Mouse (Mus musculus): ENCODE measurements at regions not wholly inside any gene's neighbourhood (a gene's known extent, or its start where the extent isn't known, plus 50 kb on each side); places are given as distances from the start of the nearest gene placed in this dataset.

DNA sequence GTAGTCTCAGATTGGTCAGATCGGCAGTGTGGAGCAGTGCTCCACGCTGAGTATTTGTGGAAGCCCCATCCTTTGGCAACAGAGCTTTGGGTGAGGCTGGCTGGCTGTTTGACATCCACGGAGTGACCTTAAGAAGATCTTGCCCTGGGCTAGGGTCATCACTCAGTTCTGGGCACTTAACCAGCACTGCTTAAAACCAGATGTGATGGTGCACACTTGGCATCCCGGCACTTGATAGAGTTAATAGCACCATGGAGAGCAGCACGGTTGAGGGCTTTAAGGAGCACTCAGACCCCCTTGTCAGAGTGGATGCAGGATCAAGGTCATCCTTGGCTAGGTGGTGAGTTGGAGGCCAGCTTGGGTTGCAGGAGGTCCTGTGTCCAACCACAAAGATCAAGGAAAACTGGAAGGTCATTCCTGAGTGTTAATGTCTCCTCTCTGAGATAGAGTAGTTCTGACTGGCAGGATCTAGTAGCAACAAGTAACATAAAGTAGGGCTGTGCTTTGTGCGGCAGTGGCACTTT, 70.2 kb upstream of the Mrps10 start:
- Histone ChIP-seq H3K36me3 (ENCODE audit: control insufficient read depth, insufficient read depth, low read length, poor library complexity, severe bottlenecking) (no peaks in the 10 kb centered on the region), H3K27ac (ENCODE audit: insufficient read depth, low read length) (no peak overlapping the region), H3K27me3 (ENCODE audit: control insufficient read depth, insufficient read depth, low read length, poor library complexity, severe bottlenecking) (no peaks in the 10 kb centered on the region), H3K4me3 (ENCODE audit: low read depth, low read length) (no peak overlapping the region), H3K4me1 (ENCODE audit: control insufficient read depth, insufficient read depth, low read length) (peaks cover 8% of the 10 kb centered on the region), H3K9ac (ENCODE audit: low read depth, poor library complexity, severe bottlenecking) (no peak overlapping the region), H3K9me3 (replicated peaks; ENCODE audit: control insufficient read depth, insufficient read depth, low read length, poor library complexity, severe bottlenecking) (no peaks in the 10 kb centered on the region)
- TF ChIP-seq CTCF (IDR thresholded peaks at IDR 0.05; ENCODE audit: low read depth, low read length) (no peak), EP300 (IDR thresholded peaks at IDR 0.05; ENCODE audit: insufficient read depth, low read depth, low read length) (no peak), POLR2A (IDR thresholded peaks at IDR 0.05; ENCODE audit: insufficient read depth, low read length) (no peak)

- TF ChIP-seq CTCF (IDR thresholded peaks at IDR 0.05; ENCODE audit: low read depth, low read length) (peak; percentile 53), POLR2A (IDR thresholded peaks at IDR 0.05; ENCODE audit: insufficient read depth, low read length) (no peak)
- H3K27ac ChIP-seq (ENCODE audit: insufficient read depth, low read length): no peak overlapping the region
- H3K4me1 ChIP-seq (ENCODE audit: control insufficient read depth, insufficient read depth, low read length): peaks cover 12% of the 10 kb centered on the region
- no peaks in the 10 kb centered on the region for H3K27me3 ChIP-seq (ENCODE audit: control insufficient read depth, insufficient read depth, low read length, poor library complexity, severe bottlenecking)
- H3K9ac ChIP-seq (ENCODE audit: low read depth, poor library complexity, severe bottlenecking): no peak overlapping the region
- H3K36me3 ChIP-seq (ENCODE audit: control insufficient read depth, insufficient read depth, low read length, poor library complexity, severe bottlenecking): no peaks in the 10 kb centered on the region
- H3K9me3 ChIP-seq (replicated peaks; ENCODE audit: control insufficient read depth, insufficient read depth, low read length, poor library complexity, severe bottlenecking): no peaks in the 10 kb centered on the region
- no peak overlapping the region for H3K4me3 ChIP-seq (ENCODE audit: low read depth, low read length)
Measured at GRCm38 (mm10) chr17:47297965-47298364, 70.7 kb upstream of the Mrps10 start.

GRCm38 (mm10) chr17:47296709-47297450, 71.8 kb upstream of the Mrps10 start:
- no peaks in the 10 kb centered on the region for H3K36me3 ChIP-seq (ENCODE audit: control insufficient read depth, insufficient read depth, low read length, poor library complexity, severe bottlenecking)
- H3K4me1 ChIP-seq (ENCODE audit: control insufficient read depth, insufficient read depth, low read length): peaks cover 12% of the 10 kb centered on the region
- TF ChIP-seq CTCF (IDR thresholded peaks at IDR 0.05; ENCODE audit: low read depth, low read length) (no peak), POLR2A (IDR thresholded peaks at IDR 0.05; ENCODE audit: insufficient read depth, low read length) (no peak), EP300 (IDR thresholded peaks at IDR 0.05; ENCODE audit: insufficient read depth, low read depth, low read length) (no peak)
- H3K9me3 ChIP-seq (replicated peaks; ENCODE audit: control insufficient read depth, insufficient read depth, low read length, poor library complexity, severe bottlenecking): no peaks in the 10 kb centered on the region
- no peak overlapping the region for H3K4me3 ChIP-seq (ENCODE audit: low read depth, low read length)
- no peaks in the 10 kb centered on the region for H3K27me3 ChIP-seq (ENCODE audit: control insufficient read depth, insufficient read depth, low read length, poor library complexity, severe bottlenecking)
- H3K9ac ChIP-seq (ENCODE audit: low read depth, poor library complexity, severe bottlenecking): no peak overlapping the region
- no peak overlapping the region for H3K27ac ChIP-seq (ENCODE audit: insufficient read depth, low read length)

DNA sequence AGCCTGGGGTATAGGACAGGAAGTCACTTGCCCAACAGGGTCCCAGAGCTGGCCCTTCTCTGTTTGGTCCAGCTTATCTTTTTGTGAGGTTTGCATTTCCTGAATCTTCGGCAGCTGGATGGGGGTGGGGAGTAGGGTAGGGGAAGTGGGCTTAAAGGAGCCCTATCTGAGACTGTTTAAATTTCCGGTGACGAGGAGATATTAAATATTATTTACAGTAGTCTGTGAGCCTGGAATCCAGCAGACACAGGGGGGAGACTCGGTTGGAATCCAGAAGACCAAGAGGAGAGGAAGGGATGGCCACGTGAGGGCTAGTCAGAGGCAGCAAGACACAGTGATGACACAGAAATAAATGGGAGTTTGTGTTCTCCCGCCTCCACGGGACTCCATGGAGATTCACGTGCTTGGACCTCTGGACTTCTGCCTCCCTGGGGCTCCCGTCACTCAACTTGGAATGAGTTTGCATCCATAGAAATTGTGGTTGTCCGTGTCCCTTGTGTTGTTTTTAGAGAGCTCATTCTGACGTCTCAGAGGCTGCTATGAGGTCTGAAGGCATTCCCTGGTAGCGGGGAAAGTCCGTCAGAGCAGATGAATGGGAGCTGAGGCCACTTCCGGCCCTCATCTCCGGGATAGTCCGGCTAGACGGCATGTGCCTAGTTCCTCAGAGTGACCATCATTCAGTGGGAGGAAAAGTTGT, 73.2 kb upstream of the Mrps10 start:
- H3K27ac ChIP-seq (ENCODE audit: insufficient read depth, low read length): no peak overlapping the region

GRCm38 (mm10) chr17:47294091-47294534, 74.6 kb upstream of the Mrps10 start:
- Histone ChIP-seq H3K4me3 (ENCODE audit: low read depth, low read length) (no peak overlapping the region), H3K9me3 (replicated peaks; ENCODE audit: control insufficient read depth, insufficient read depth, low read length, poor library complexity, severe bottlenecking) (no peaks in the 10 kb centered on the region), H3K4me1 (ENCODE audit: control insufficient read depth, insufficient read depth, low read length) (peaks cover 12% of the 10 kb centered on the region), H3K27me3 (ENCODE audit: control insufficient read depth, insufficient read depth, low read length, poor library complexity, severe bottlenecking) (no peaks in the 10 kb centered on the region), H3K36me3 (ENCODE audit: control insufficient read depth, insufficient read depth, low read length, poor library complexity, severe bottlenecking) (no peaks in the 10 kb centered on the region), H3K27ac (ENCODE audit: insufficient read depth, low read length) (no peak overlapping the region), H3K9ac (ENCODE audit: low read depth, poor library complexity, severe bottlenecking) (no peak overlapping the region)
- TF ChIP-seq CTCF (IDR thresholded peaks at IDR 0.05; ENCODE audit: low read depth, low read length): no peak
- TF ChIP-seq EP300 (IDR thresholded peaks at IDR 0.05; ENCODE audit: insufficient read depth, low read depth, low read length): no peak
- TF ChIP-seq POLR2A (IDR thresholded peaks at IDR 0.05; ENCODE audit: insufficient read depth, low read length): no peak

More for the DNA sequence above, 73.2 kb upstream of the Mrps10 start:
- Histone ChIP-seq H3K9ac (ENCODE audit: low read depth, poor library complexity, severe bottlenecking) (no peak overlapping the region), H3K4me1 (ENCODE audit: control insufficient read depth, insufficient read depth, low read length) (peaks cover 12% of the 10 kb centered on the region), H3K4me3 (ENCODE audit: low read depth, low read length) (no peak overlapping the region), H3K27me3 (ENCODE audit: control insufficient read depth, insufficient read depth, low read length, poor library complexity, severe bottlenecking) (no peaks in the 10 kb centered on the region), H3K9me3 (replicated peaks; ENCODE audit: control insufficient read depth, insufficient read depth, low read length, poor library complexity, severe bottlenecking) (no peaks in the 10 kb centered on the region), H3K36me3 (ENCODE audit: control insufficient read depth, insufficient read depth, low read length, poor library complexity, severe bottlenecking) (no peaks in the 10 kb centered on the region)
- TF ChIP-seq CTCF (IDR thresholded peaks at IDR 0.05; ENCODE audit: low read depth, low read length): no peak

- no peak overlapping the region for H3K9ac ChIP-seq (ENCODE audit: low read depth, poor library complexity, severe bottlenecking)
- H3K27ac ChIP-seq (ENCODE audit: insufficient read depth, low read length): no peak overlapping the region
- no peaks in the 10 kb centered on the region for H3K27me3 ChIP-seq (ENCODE audit: control insufficient read depth, insufficient read depth, low read length, poor library complexity, severe bottlenecking)
- TF ChIP-seq CTCF (IDR thresholded peaks at IDR 0.05; ENCODE audit: low read depth, low read length): no peak
- no peak for TF ChIP-seq EP300 (IDR thresholded peaks at IDR 0.05; ENCODE audit: insufficient read depth, low read depth, low read length)
- TF ChIP-seq POLR2A (IDR thresholded peaks at IDR 0.05; ENCODE audit: insufficient read depth, low read length): no peak
- no peaks in the 10 kb centered on the region for H3K36me3 ChIP-seq (ENCODE audit: control insufficient read depth, insufficient read depth, low read length, poor library complexity, severe bottlenecking)
- no peaks in the 10 kb centered on the region for H3K9me3 ChIP-seq (replicated peaks; ENCODE audit: control insufficient read depth, insufficient read depth, low read length, poor library complexity, severe bottlenecking)
- H3K4me1 ChIP-seq (ENCODE audit: control insufficient read depth, insufficient read depth, low read length): peaks cover 12% of the 10 kb centered on the region
- no peak overlapping the region for H3K4me3 ChIP-seq (ENCODE audit: low read depth, low read length)
Measured at GRCm38 (mm10) chr17:47293178-47293577, 75.5 kb upstream of the Mrps10 start.
